Mouse (Mus musculus): ENCODE data around the gene Pias3. TPM values are rescaled to one million over a fixed set of nuclear protein-coding genes. Genes with fewer than 3 reads are reported as not detected.
A peak's percentile ranks its signal among the peaks of the same experiment; 100 is the strongest.
"Not testable (repeated sequence)": the region's sequence is repeated elsewhere in the genome, so short reads cannot be mapped to it uniquely, and the experiment has no call there.

Gene Pias3
- 49.0 and 52.1 TPM in 2 replicates for polyA plus RNA-seq (2015; fragmentation: Nextera tagmentation; extraction: Ambion mirVana)

- Histone ChIP-seq H3K36me3 (peaks cover 14% of the 10 kb centered on the region), H3K4me2 (peak within 1 kb of the TSS; percentile 89), H3K27ac (peak within 1 kb of the TSS; percentile 93), H3K9ac (peak within 1 kb of the TSS; percentile 82), H3K4me1 (peaks cover 20% of the 10 kb centered on the region), H3K4me3 (peak within 1 kb of the TSS; percentile 88), H3K9me3 (no peaks in the 10 kb centered on the region), H3K27me3 (no peaks in the 10 kb centered on the region)
- peak; percentile 91 for ATAC-seq (ENCODE audit: borderline replicate concordance, extremely low read depth, low FRiP score, low TSS enrichment)
- under 1% methylated on average over 35 of the region's 35 CpGs for WGBS
Observed at GRCm38 (mm10) chr3:96696198-96696765, at the start of gene Pias3. TSS of gene Pias3 (plus strand) at chr3:96696384.

- no peak overlapping the region for H3K9ac ChIP-seq
- WGBS: 84% methylated on average over 3 of the region's 3 CpGs
- no peaks in the 10 kb centered on the region for H3K27me3 ChIP-seq
- H3K4me2 ChIP-seq: no peak overlapping the region
- no peak for ATAC-seq (ENCODE audit: borderline replicate concordance, extremely low read depth, low FRiP score, low TSS enrichment)
- H3K36me3 ChIP-seq: peaks cover 15% of the 10 kb centered on the region
- H3K9me3 ChIP-seq: no peaks in the 10 kb centered on the region
- no peak overlapping the region for H3K4me3 ChIP-seq
- no peaks in the 10 kb centered on the region for H3K4me1 ChIP-seq
- no peak overlapping the region for H3K27ac ChIP-seq
Observed at GRCm38 (mm10) chr3:96647365-96647764, 48.8 kb upstream of the Pias3 start.

GRCm38 (mm10) chr3:96660901-96661300 lies 35.3 kb upstream of the Pias3 start:
- Histone ChIP-seq H3K36me3 (no peaks in the 10 kb centered on the region), H3K27me3 (no peaks in the 10 kb centered on the region), H3K27ac (no peak overlapping the region), H3K9ac (no peak overlapping the region), H3K4me2 (no peak overlapping the region), H3K9me3 (no peaks in the 10 kb centered on the region), H3K4me1 (peaks cover 17% of the 10 kb centered on the region), H3K4me3 (no peak overlapping the region)
- no peak for ATAC-seq (ENCODE audit: borderline replicate concordance, extremely low read depth, low FRiP score, low TSS enrichment)
- WGBS: 85% methylated on average over 2 of the region's 2 CpGs

- Histone ChIP-seq H3K36me3 (no peaks in the 10 kb centered on the region), H3K9me3 (no peaks in the 10 kb centered on the region), H3K4me2 (peak overlapping the region; percentile 51), H3K27ac (peak overlapping the region; percentile 70), H3K27me3 (no peaks in the 10 kb centered on the region), H3K4me3 (no peak overlapping the region; the same call in 1 of the 2 replicates), H3K9ac (no peak overlapping the region), H3K4me1 (peaks cover 17% of the 10 kb centered on the region)
- 0 out of 2 replicates have a peak, but pooled peaks have one; percentile 6 for ATAC-seq (ENCODE audit: borderline replicate concordance, extremely low read depth, low FRiP score, low TSS enrichment)
- WGBS: 33% methylated on average over 8 of the region's 8 CpGs
Observed at GRCm38 (mm10) chr3:96662731-96663316, 33.4 kb upstream of the Pias3 start.

GRCm38 (mm10) chr3:96663432-96664239 lies 32.5 kb upstream of the Pias3 start:
- no peak overlapping the region for H3K9ac ChIP-seq
- H3K27me3 ChIP-seq: no peaks in the 10 kb centered on the region
- H3K27ac ChIP-seq: peak overlapping the region; percentile 70; the same call in 1 of the 2 replicates
- H3K4me3 ChIP-seq: peak overlapping the region; percentile 20
- peak; percentile 86; the same call in 1 of the 2 replicates for ATAC-seq (ENCODE audit: borderline replicate concordance, extremely low read depth, low FRiP score, low TSS enrichment)
- H3K9me3 ChIP-seq: no peaks in the 10 kb centered on the region
- peak overlapping the region; percentile 51 for H3K4me2 ChIP-seq
- H3K4me1 ChIP-seq: peaks cover 17% of the 10 kb centered on the region
- H3K36me3 ChIP-seq: no peaks in the 10 kb centered on the region
- WGBS: 5% methylated on average over 15 of the region's 18 CpGs

GRCm38 (mm10) chr3:96665732-96666363 lies 30.3 kb upstream of the Pias3 start:
- H3K27me3 ChIP-seq; H3K9me3 ChIP-seq; ATAC-seq (ENCODE audit: borderline replicate concordance, extremely low read depth, low FRiP score, low TSS enrichment); H3K9ac ChIP-seq; H3K36me3 ChIP-seq; H3K27ac ChIP-seq; H3K4me3 ChIP-seq; H3K4me2 ChIP-seq: not testable (repeated sequence)
- peaks cover 24% of the 10 kb centered on the region for H3K4me1 ChIP-seq
- 86% methylated on average over 7 of the region's 7 CpGs for WGBS

GRCm38 (mm10) chr3:96666916-96667315 lies 29.3 kb upstream of the Pias3 start:
- Histone ChIP-seq H3K4me1 (peaks cover 24% of the 10 kb centered on the region), H3K9ac (no peak overlapping the region), H3K9me3 (no peaks in the 10 kb centered on the region), H3K27ac (no peak overlapping the region), H3K36me3 (no peaks in the 10 kb centered on the region), H3K4me2 (no peak overlapping the region), H3K4me3 (no peak overlapping the region), H3K27me3 (no peaks in the 10 kb centered on the region)
- no peak for ATAC-seq (ENCODE audit: borderline replicate concordance, extremely low read depth, low FRiP score, low TSS enrichment)
- WGBS: 91% methylated on average over 5 of the region's 5 CpGs

- Histone ChIP-seq H3K36me3 (no peaks in the 10 kb centered on the region), H3K9me3 (no peaks in the 10 kb centered on the region), H3K4me2 (no peak overlapping the region), H3K4me1 (peaks cover 24% of the 10 kb centered on the region), H3K4me3 (no peak overlapping the region), H3K9ac (no peak overlapping the region), H3K27me3 (no peaks in the 10 kb centered on the region), H3K27ac (no peak overlapping the region)
- 29% methylated on average over 1 of the region's 1 CpGs for WGBS
- ATAC-seq (ENCODE audit: borderline replicate concordance, extremely low read depth, low FRiP score, low TSS enrichment): no peak
Observed at GRCm38 (mm10) chr3:96667316-96667715, 28.9 kb upstream of the Pias3 start.

- Histone ChIP-seq H3K27me3 (no peaks in the 10 kb centered on the region), H3K27ac (no peak overlapping the region), H3K4me1 (peaks cover 15% of the 10 kb centered on the region), H3K9me3 (no peaks in the 10 kb centered on the region), H3K4me3 (no peak overlapping the region), H3K9ac (no peak overlapping the region), H3K36me3 (no peaks in the 10 kb centered on the region), H3K4me2 (no peak overlapping the region)
- ATAC-seq (ENCODE audit: borderline replicate concordance, extremely low read depth, low FRiP score, low TSS enrichment): no peak
- WGBS: 88% methylated on average over 5 of the region's 5 CpGs
Observed at GRCm38 (mm10) chr3:96668424-96669067, 27.6 kb upstream of the Pias3 start.

GRCm38 (mm10) chr3:96669727-96670468 lies 26.3 kb upstream of the Pias3 start, which contains the start of gene Ankrd35:
TSS of gene Ankrd35 (plus strand) at chr3:96670131.
- peak within 1 kb of the TSS; percentile 43 for H3K4me3 ChIP-seq
- peaks cover 7% of the 10 kb centered on the region; the same call in 1 of the 2 replicates for H3K4me1 ChIP-seq
- no peaks in the 10 kb centered on the region for H3K27me3 ChIP-seq
- WGBS: 4% methylated on average over 35 of the region's 35 CpGs
- H3K9me3 ChIP-seq: no peaks in the 10 kb centered on the region
- peak within 1 kb of the TSS; percentile 89 for H3K4me2 ChIP-seq
- no peak within 1 kb of the TSS for H3K27ac ChIP-seq
- H3K9ac ChIP-seq: peak within 1 kb of the TSS; percentile 16; the same call in 1 of the 2 replicates
- ATAC-seq (ENCODE audit: borderline replicate concordance, extremely low read depth, low FRiP score, low TSS enrichment): peak; percentile 97
- no peaks in the 10 kb centered on the region for H3K36me3 ChIP-seq

GRCm38 (mm10) chr3:96671519-96671918 lies 24.7 kb upstream of the Pias3 start:
- Histone ChIP-seq H3K4me1 (peaks cover 7% of the 10 kb centered on the region; the same call in 1 of the 2 replicates), H3K9ac (no peak overlapping the region), H3K36me3 (no peaks in the 10 kb centered on the region), H3K4me2 (no peak overlapping the region), H3K4me3 (no peak overlapping the region), H3K27me3 (no peaks in the 10 kb centered on the region), H3K27ac (no peak overlapping the region), H3K9me3 (no peaks in the 10 kb centered on the region)
- no peak for ATAC-seq (ENCODE audit: borderline replicate concordance, extremely low read depth, low FRiP score, low TSS enrichment)
- 93% methylated on average over 5 of the region's 5 CpGs for WGBS
